Mouse (Mus musculus) urinary bladder, postnatal 0 days (tissue): ENCODE measurements around the gene Chchd2. TPM values are rescaled to one million over a fixed set of nuclear protein-coding genes. Genes with fewer than 3 reads are reported as not detected.

Experiments used
- polyA plus RNA-seq: library from polyadenylated mRNA; unstranded; fragments of >200 nt; fragmentation: Nextera tagmentation; extraction: Ambion mirVana; gene quantifications from 2 replicates; pipeline ENCODE4 v1.2.1, GENCODE M21; 2015

The Chchd2 gene
- 690 and 752 TPM in 2 replicates for polyA plus RNA-seq

GRCm38 (mm10) chr5:129886911-129887636 lies at the start of gene Chchd2:
Gene Chchd2, minus strand, starts transcription at chr5:129887470.

GRCm38 (mm10) chr5:129908242-129908965 lies 21.1 kb upstream of the Chchd2 start, which contains the start of gene Nupr1l:
Gene Nupr1l, plus strand, starts transcription at chr5:129908540.

GRCm38 (mm10) chr5:129898449-129898848 lies 11.2 kb upstream of the Chchd2 start, which contains the start of gene Phkg1:
Gene Phkg1, minus strand, starts transcription at chr5:129898549.

GRCm38 (mm10) chr5:129895198-129896088 lies 8.2 kb upstream of the Chchd2 start, which contains the start of gene Zbed5:
Gene Zbed5, plus strand, starts transcription at chr5:129895723.

GRCm38 (mm10) chr5:129846752-129847557 lies 40.3 kb downstream of the Chchd2 start, which contains the start of gene Sumf2:
Gene Sumf2, plus strand, starts transcription at chr5:129846986.

Other genes with a start within 250 kb of the Chchd2 start
- gene Zfp11, start 217.4 kb downstream of the Chchd2 start, polyA plus RNA-seq, result 1.4 and 1.7 TPM in 2 replicates
- not detected in 2 replicates for gene Sept14, start 179.0 kb downstream of the Chchd2 start, polyA plus RNA-seq
- 130 and 134 TPM in 2 replicates for gene Mrps17, start 172.0 kb downstream of the Chchd2 start, polyA plus RNA-seq
- gene Nipsnap2, start 162.4 kb downstream of the Chchd2 start, polyA plus RNA-seq, result 82.8 and 84.1 TPM in 2 replicates
- gene Psph, start 100.0 kb downstream of the Chchd2 start, polyA plus RNA-seq, result 24.5 and 24.6 TPM in 2 replicates
- gene Sumf2, start 40.5 kb downstream of the Chchd2 start, polyA plus RNA-seq, result 20.4 and 22.0 TPM in 2 replicates
- 1.7 and 2.6 TPM in 2 replicates for gene Zbed5, start 8.3 kb upstream of the Chchd2 start, polyA plus RNA-seq
- 0.15 and 0.33 TPM in 2 replicates for gene Phkg1, start 11.1 kb upstream of the Chchd2 start, polyA plus RNA-seq
- 4.3 and 4.5 TPM in 2 replicates for gene Nupr1l, start 21.1 kb upstream of the Chchd2 start, polyA plus RNA-seq
- 15.9 and 18.2 TPM in 2 replicates for gene Vkorc1l1, start 54.5 kb upstream of the Chchd2 start, polyA plus RNA-seq
- 36.4 and 46.4 TPM in 2 replicates for gene Gusb, start 115.6 kb upstream of the Chchd2 start, polyA plus RNA-seq
- 32.7 and 35.1 TPM in 2 replicates for gene Asl, start 141.8 kb upstream of the Chchd2 start, polyA plus RNA-seq
- 30.6 and 35.2 TPM in 2 replicates for gene Crcp, start 141.8 kb upstream of the Chchd2 start, polyA plus RNA-seq
- 75.6 and 83.0 TPM in 2 replicates for gene Tpst1, start 185.9 kb upstream of the Chchd2 start, polyA plus RNA-seq